Mouse (Mus musculus) lung, embryonic 15.5 days (tissue): ENCODE measurements around the gene Stxbp3. TPM values are rescaled to one million over a fixed set of nuclear protein-coding genes. Genes with fewer than 3 reads are reported as not detected.

Source experiments
- ATAC-seq: fragments of 200-750 bp; cut with Nextera tagmentation; 2 replicates; pipeline ENCODE4 v1.8.0; 2017; ENCODE audit warnings: moderate number of reproducible peaks, borderline replicate concordance; ENCODE audit not compliant: low FRiP score, low TSS enrichment; ENCODE audit errors: extremely low read depth
- H3K27ac ChIP-seq: fragments of 300-500 bp; sonication (generic); 2 replicates; pipeline ENCODE4 v1.5.1; 2015; ENCODE audit warnings: moderate library complexity, mild to moderate bottlenecking, inconsistent platforms
- H3K27me3 ChIP-seq: fragments of 300-500 bp; sonication (generic); 2 replicates; pipeline ENCODE4 v1.6.1; 2015; ENCODE audit warnings: inconsistent platforms
- H3K36me3 ChIP-seq: fragments of 300-500 bp; sonication (generic); 2 replicates; pipeline ENCODE4 v1.6.1; 2015; ENCODE audit warnings: inconsistent platforms
- H3K4me1 ChIP-seq: fragments of 300-500 bp; sonication (generic); 2 replicates; pipeline ENCODE4 v1.6.1; 2015; ENCODE audit warnings: inconsistent platforms
- H3K4me2 ChIP-seq: fragments of 300-500 bp; sonication (generic); 2 replicates; pipeline ENCODE4 v1.6.1; 2015; ENCODE audit warnings: inconsistent platforms, mild to moderate bottlenecking, moderate library complexity
- H3K4me3 ChIP-seq: fragments of 300-500 bp; sonication (generic); 2 replicates; pipeline ENCODE4 v1.5.1; 2015; ENCODE audit warnings: mild to moderate bottlenecking, inconsistent platforms
- H3K9ac ChIP-seq: fragments of 300-500 bp; sonication (generic); 2 replicates; pipeline ENCODE4 v1.6.1; 2015; ENCODE audit warnings: inconsistent platforms
- H3K9me3 ChIP-seq: fragments of 300-500 bp; sonication (generic); 2 replicates; pipeline ENCODE4 v1.6.1; 2016; ENCODE audit warnings: inconsistent platforms
- WGBS: fragments of 180-500 bp; shearing (Covaris S2); methylation state at CpG from one replicate; pipeline ENCODE4 v1.1.7; 2015; 5-methylcytosine and 5-hydroxymethylcytosine counted together
- polyA plus RNA-seq: library from polyadenylated mRNA; unstranded; fragments of >200 nt; fragmentation: Nextera tagmentation; extraction: Ambion mirVana; gene quantifications from 2 replicates; pipeline ENCODE4 v1.2.1, GENCODE M21; 2015

Stxbp3 gene
- polyA plus RNA-seq, 1 experiment from 2014 or later: 43.1 TPM

- no peaks in the 10 kb centered on the region for H3K4me1 ChIP-seq
- no peak overlapping the region for H3K4me2 ChIP-seq
- H3K27me3 ChIP-seq: no peaks in the 10 kb centered on the region
- no peak overlapping the region for H3K4me3 ChIP-seq
- ATAC-seq: no peak
- 81% methylated on average over 9 of the region's 9 CpGs for WGBS
- H3K27ac ChIP-seq: no peak overlapping the region
- H3K9ac ChIP-seq: no peak overlapping the region
- H3K36me3 ChIP-seq: peaks cover 51% of the 10 kb centered on the region
- no peaks in the 10 kb centered on the region for H3K9me3 ChIP-seq
These were observed 45.5 kb downstream of the Stxbp3 start for GRCm38 (mm10) chr3:108794780-108795179.

- Histone ChIP-seq H3K9ac (no peak overlapping the region), H3K36me3 (peaks cover 35% of the 10 kb centered on the region), H3K4me3 (no peak overlapping the region), H3K27ac (no peak overlapping the region), H3K4me1 (peaks cover 7% of the 10 kb centered on the region; the same call in 1 of the 2 replicates), H3K9me3 (no peaks in the 10 kb centered on the region), H3K27me3 (no peaks in the 10 kb centered on the region), H3K4me2 (no peak overlapping the region)
- no peak for ATAC-seq
These were observed 47.9 kb downstream of the Stxbp3 start for GRCm38 (mm10) chr3:108792420-108792819.

- H3K9ac ChIP-seq: no peak overlapping the region
- H3K4me1 ChIP-seq: peaks cover 7% of the 10 kb centered on the region; the same call in 1 of the 2 replicates
- H3K4me2 ChIP-seq: no peak overlapping the region
- H3K9me3 ChIP-seq: no peaks in the 10 kb centered on the region
- no peak overlapping the region for H3K4me3 ChIP-seq
- 53% methylated on average over 7 of the region's 7 CpGs for WGBS
- no peak for ATAC-seq
- no peak overlapping the region for H3K27ac ChIP-seq
- no peaks in the 10 kb centered on the region for H3K27me3 ChIP-seq
- peaks cover 24% of the 10 kb centered on the region for H3K36me3 ChIP-seq
These were observed 49.1 kb downstream of the Stxbp3 start for GRCm38 (mm10) chr3:108791054-108791706.

- Histone ChIP-seq H3K9me3 (no peaks in the 10 kb centered on the region), H3K36me3 (peaks cover 21% of the 10 kb centered on the region), H3K27me3 (no peaks in the 10 kb centered on the region), H3K4me2 (no peak overlapping the region), H3K4me1 (peaks cover 7% of the 10 kb centered on the region; the same call in 1 of the 2 replicates), H3K4me3 (no peak overlapping the region), H3K27ac (no peak overlapping the region), H3K9ac (no peak overlapping the region)
- 81% methylated on average over 3 of the region's 3 CpGs for WGBS
- ATAC-seq: no peak
These were observed 49.8 kb downstream of the Stxbp3 start for GRCm38 (mm10) chr3:108790499-108790898.

- Histone ChIP-seq H3K4me2 (no peak overlapping the region), H3K36me3 (peaks cover 14% of the 10 kb centered on the region), H3K27me3 (no peaks in the 10 kb centered on the region), H3K4me1 (peaks cover 7% of the 10 kb centered on the region; the same call in 1 of the 2 replicates), H3K9ac (no peak overlapping the region), H3K27ac (no peak overlapping the region), H3K4me3 (no peak overlapping the region), H3K9me3 (no peaks in the 10 kb centered on the region)
- 71% methylated on average over 5 of the region's 5 CpGs for WGBS
- ATAC-seq: no peak
These were observed 51.0 kb downstream of the Stxbp3 start for GRCm38 (mm10) chr3:108789299-108789698.

- peaks cover 7% of the 10 kb centered on the region; the same call in 1 of the 2 replicates for H3K4me1 ChIP-seq
- no peak for ATAC-seq
- peaks cover 8% of the 10 kb centered on the region; the same call in 1 of the 2 replicates for H3K36me3 ChIP-seq
- H3K4me3 ChIP-seq: no peak overlapping the region
- H3K4me2 ChIP-seq: no peak overlapping the region
- WGBS: 80% methylated on average over 4 of the region's 4 CpGs
- no peaks in the 10 kb centered on the region for H3K9me3 ChIP-seq
- no peak overlapping the region for H3K9ac ChIP-seq
- H3K27me3 ChIP-seq: no peaks in the 10 kb centered on the region
- 0 out of 2 replicates have a peak overlapping the region, but pooled peaks have one; percentile 7 for H3K27ac ChIP-seq
These were observed 51.9 kb downstream of the Stxbp3 start for GRCm38 (mm10) chr3:108788455-108788794.

GRCm38 (mm10) chr3:108787754-108788454 lies 52.4 kb downstream of the Stxbp3 start:
- Histone ChIP-seq H3K9me3 (no peaks in the 10 kb centered on the region), H3K9ac (no peak overlapping the region), H3K27me3 (no peaks in the 10 kb centered on the region), H3K36me3 (peaks cover 8% of the 10 kb centered on the region; the same call in 1 of the 2 replicates), H3K4me3 (no peak overlapping the region), H3K4me1 (peaks cover 7% of the 10 kb centered on the region; the same call in 1 of the 2 replicates), H3K4me2 (no peak overlapping the region), H3K27ac (0 out of 2 replicates have a peak overlapping the region, but pooled peaks have one; percentile 7)
- WGBS: 44% methylated on average over 12 of the region's 12 CpGs
- no peak for ATAC-seq

- Histone ChIP-seq H3K9me3 (no peaks in the 10 kb centered on the region), H3K36me3 (no peaks in the 10 kb centered on the region), H3K4me1 (peaks cover 14% of the 10 kb centered on the region), H3K9ac (no peak overlapping the region), H3K4me2 (no peak overlapping the region), H3K4me3 (no peak overlapping the region), H3K27ac (no peak overlapping the region), H3K27me3 (no peaks in the 10 kb centered on the region)
- no peak for ATAC-seq
- WGBS: 71% methylated on average over 6 of the region's 6 CpGs
These were observed 53.8 kb downstream of the Stxbp3 start for GRCm38 (mm10) chr3:108786520-108786919.

- H3K36me3 ChIP-seq: no peaks in the 10 kb centered on the region
- peaks cover 12% of the 10 kb centered on the region for H3K4me1 ChIP-seq
- H3K9ac ChIP-seq: no peak overlapping the region
- H3K27me3 ChIP-seq: no peaks in the 10 kb centered on the region
- no peak overlapping the region for H3K4me3 ChIP-seq
- H3K9me3 ChIP-seq: no peaks in the 10 kb centered on the region
- no peak overlapping the region for H3K4me2 ChIP-seq
- 36% methylated on average over 6 of the region's 6 CpGs for WGBS
- no peak for ATAC-seq
- 0 out of 2 replicates have a peak overlapping the region, but pooled peaks have one; percentile 41 for H3K27ac ChIP-seq
These were observed 57.9 kb downstream of the Stxbp3 start for GRCm38 (mm10) chr3:108782364-108782895.

- Histone ChIP-seq H3K4me3 (no peak overlapping the region), H3K27me3 (no peaks in the 10 kb centered on the region), H3K36me3 (no peaks in the 10 kb centered on the region), H3K27ac (no peak overlapping the region), H3K4me2 (no peak overlapping the region), H3K9ac (no peak overlapping the region), H3K4me1 (peaks cover 12% of the 10 kb centered on the region), H3K9me3 (no peaks in the 10 kb centered on the region)
- no peak for ATAC-seq
- 66% methylated on average over 5 of the region's 5 CpGs for WGBS
These were observed 58.4 kb downstream of the Stxbp3 start for GRCm38 (mm10) chr3:108781884-108782270.

- Histone ChIP-seq H3K4me3 (no peak overlapping the region), H3K27me3 (no peaks in the 10 kb centered on the region), H3K9me3 (no peaks in the 10 kb centered on the region), H3K4me1 (peaks cover 12% of the 10 kb centered on the region), H3K36me3 (no peaks in the 10 kb centered on the region), H3K4me2 (no peak overlapping the region), H3K27ac (no peak overlapping the region), H3K9ac (no peak overlapping the region)
- no peak for ATAC-seq
- WGBS: 58% methylated on average over 10 of the region's 10 CpGs
These were observed 59.0 kb downstream of the Stxbp3 start for GRCm38 (mm10) chr3:108781238-108781883.
